Mouse (Mus musculus): ENCODE results near the gene Nat8f5.
"Not testable (repeated sequence)": the region's sequence is repeated elsewhere in the genome, so short reads cannot be mapped to it uniquely, and the experiment has no call there.

- TF ChIP-seq CTCF (conservative IDR thresholded peaks at IDR 0.05; ENCODE audit: low read length); NANOG (IDR thresholded peaks at IDR 0.05; ENCODE audit: borderline replicate concordance, low read length); POU5F1 (IDR thresholded peaks at IDR 0.05; ENCODE audit: borderline replicate concordance, low read length): not testable (repeated sequence)
These were observed 14.3 kb upstream of the Nat8f5 start for GRCm38 (mm10) chr6:85835104-85835503.
